Mouse (Mus musculus) forebrain, embryonic 16.5 days (tissue): Measurements from ENCODE around the gene Izumo1. TPM values are rescaled to one million over a fixed set of nuclear protein-coding genes. Genes with fewer than 3 reads are reported as not detected.

ENCODE experiments used
- ATAC-seq: fragments of 200-750 bp; cut with Nextera tagmentation; 2 replicates; pipeline ENCODE4 v1.8.0; 2017; ENCODE audit warnings: mild to moderate bottlenecking, moderate library complexity
- H3K27ac ChIP-seq: fragments of 300-500 bp; sonication (generic); 2 replicates; pipeline ENCODE4 v1.5.1; 2014; ENCODE audit warnings: low read length, control low read depth
- H3K27me3 ChIP-seq: fragments of 300-500 bp; sonication (generic); replicated peaks from 2 replicates; pipeline ENCODE4 v1.6.1; 2014; ENCODE audit warnings: low read length; ENCODE audit not compliant: control insufficient read depth, insufficient read depth
- H3K36me3 ChIP-seq: fragments of 300-500 bp; sonication (generic); 2 replicates; pipeline ENCODE4 v1.6.1; 2014; ENCODE audit not compliant: control insufficient read depth, insufficient read depth
- H3K4me1 ChIP-seq: fragments of 300-500 bp; sonication (generic); replicated peaks from 2 replicates; pipeline ENCODE4 v1.6.1; 2014; ENCODE audit warnings: low read length; ENCODE audit not compliant: control insufficient read depth, insufficient read depth
- H3K4me2 ChIP-seq: fragments of 300-500 bp; sonication (generic); 2 replicates; pipeline ENCODE4 v1.6.1; 2014; ENCODE audit warnings: mild to moderate bottlenecking, low read length, control low read depth
- H3K4me3 ChIP-seq: fragments of 300-500 bp; sonication (generic); replicated peaks from 2 replicates; pipeline ENCODE4 v1.5.1; 2014; ENCODE audit warnings: mild to moderate bottlenecking, low read length, control low read depth
- H3K9ac ChIP-seq: fragments of 300-500 bp; sonication (generic); replicated peaks from 2 replicates; pipeline ENCODE4 v1.6.1; 2014; ENCODE audit warnings: low read depth, low read length, control low read depth
- H3K9me3 ChIP-seq: fragments of 300-500 bp; sonication (generic); 2 replicates; pipeline ENCODE4 v1.6.1; 2016; ENCODE audit warnings: low read length; ENCODE audit not compliant: control insufficient read depth
- WGBS: fragments of 180-500 bp; shearing (Covaris S2); extraction: QIAGEN DNeasy Blood & Tissue Kit; methylation state at CpG from one replicate; pipeline ENCODE4 v1.1.7; 2014; 5-methylcytosine and 5-hydroxymethylcytosine counted together
- polyA plus RNA-seq: library from polyadenylated mRNA; unstranded; fragments of >200 nt; fragmentation: Nextera tagmentation; extraction: Ambion mirVana; gene quantifications from 2 replicates; pipeline ENCODE4 v1.2.1, GENCODE M21; 2015

The Izumo1 gene
- polyA plus RNA-seq, 1 experiment from 2014 or later = not detected

- Histone ChIP-seq H3K27ac (no peak overlapping the region), H3K4me2 (no peak overlapping the region), H3K36me3 (no peaks in the 10 kb centered on the region), H3K27me3 (peaks cover 20% of the 10 kb centered on the region), H3K4me3 (no peak overlapping the region), H3K4me1 (peaks cover 3% of the 10 kb centered on the region; the same call in 1 of the 2 replicates), H3K9ac (no peak overlapping the region), H3K9me3 (no peaks in the 10 kb centered on the region)
- 17% methylated on average over 6 of the region's 6 CpGs for WGBS
- ATAC-seq = no peak
Observed at GRCm38 (mm10) chr7:45616277-45616676, 5.3 kb upstream of the Izumo1 start.

GRCm38 (mm10) chr7:45617042-45617695 lies 4.4 kb upstream of the Izumo1 start, which contains the start of gene Fut1:
Fut1 (plus strand) TSS chr7:45617289.
- 7% methylated on average over 28 of the region's 31 CpGs for WGBS
- H3K4me3 ChIP-seq = 0 out of 2 replicates have a peak within 1 kb of the TSS, but pooled peaks have one; percentile 3
- ATAC-seq = no peak
- 0 out of 2 replicates have a peak within 1 kb of the TSS, but pooled peaks have one; percentile 1 for H3K9ac ChIP-seq
- peak within 1 kb of the TSS; percentile 26 for H3K4me2 ChIP-seq
- peaks cover 3% of the 10 kb centered on the region; the same call in 1 of the 2 replicates for H3K4me1 ChIP-seq
- H3K27ac ChIP-seq = no peak within 1 kb of the TSS
- H3K27me3 ChIP-seq = peaks cover 20% of the 10 kb centered on the region
- no peaks in the 10 kb centered on the region for H3K36me3 ChIP-seq
- no peaks in the 10 kb centered on the region for H3K9me3 ChIP-seq

DNA sequence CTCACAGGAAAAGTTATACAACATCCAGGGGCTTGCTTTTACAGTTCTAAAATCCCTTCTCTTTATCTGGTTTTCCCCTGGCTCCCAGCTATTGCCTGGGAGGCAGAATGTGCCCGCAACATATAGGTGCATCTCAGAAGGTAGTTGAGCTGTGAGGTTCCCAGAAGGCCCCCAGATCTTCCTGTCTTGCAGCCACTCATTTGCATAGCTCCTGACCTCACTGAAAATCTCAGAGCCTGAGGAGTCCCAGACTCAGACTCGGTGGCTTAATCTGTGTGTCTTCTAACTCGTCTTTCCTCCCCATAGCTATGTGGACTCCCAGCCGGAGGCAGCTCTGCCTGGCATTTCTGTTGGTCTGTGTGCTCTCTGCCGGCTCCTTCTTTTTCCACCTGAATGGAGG lies 3.3 kb upstream of the Izumo1 start:
- H3K9me3 ChIP-seq = no peaks in the 10 kb centered on the region
- ATAC-seq = no peak
- H3K9ac ChIP-seq = no peak overlapping the region
- H3K4me2 ChIP-seq = no peak overlapping the region
- WGBS = 80% methylated on average over 5 of the region's 5 CpGs
- H3K27me3 ChIP-seq = peaks cover 20% of the 10 kb centered on the region
- H3K27ac ChIP-seq = no peak overlapping the region
- H3K4me3 ChIP-seq = no peak overlapping the region
- H3K36me3 ChIP-seq = no peaks in the 10 kb centered on the region
- peaks cover 3% of the 10 kb centered on the region; the same call in 1 of the 2 replicates for H3K4me1 ChIP-seq

- H3K4me2 ChIP-seq = no peak overlapping the region
- no peak overlapping the region for H3K9ac ChIP-seq
- no peaks in the 10 kb centered on the region for H3K9me3 ChIP-seq
- H3K27me3 ChIP-seq = peaks cover 20% of the 10 kb centered on the region
- H3K4me1 ChIP-seq = peaks cover 3% of the 10 kb centered on the region; the same call in 1 of the 2 replicates
- no peak overlapping the region for H3K27ac ChIP-seq
- ATAC-seq = no peak
- no peak overlapping the region for H3K4me3 ChIP-seq
- H3K36me3 ChIP-seq = no peaks in the 10 kb centered on the region
- 91% methylated on average over 5 of the region's 5 CpGs for WGBS
Observed at GRCm38 (mm10) chr7:45619592-45619991, 2.0 kb upstream of the Izumo1 start.

GRCm38 (mm10) chr7:45623507-45623906 lies 1.9 kb downstream of the Izumo1 start:
- H3K9me3 ChIP-seq = no peaks in the 10 kb centered on the region
- H3K4me1 ChIP-seq = peaks cover 8% of the 10 kb centered on the region; the same call in 1 of the 2 replicates
- ATAC-seq = no peak
- no peak overlapping the region for H3K4me3 ChIP-seq
- H3K4me2 ChIP-seq = no peak overlapping the region
- no peak overlapping the region for H3K9ac ChIP-seq
- WGBS = 92% methylated on average over 11 of the region's 11 CpGs
- H3K27ac ChIP-seq = no peak overlapping the region
- H3K27me3 ChIP-seq = peaks cover 5% of the 10 kb centered on the region; the same call in 1 of the 2 replicates
- no peaks in the 10 kb centered on the region for H3K36me3 ChIP-seq

DNA sequence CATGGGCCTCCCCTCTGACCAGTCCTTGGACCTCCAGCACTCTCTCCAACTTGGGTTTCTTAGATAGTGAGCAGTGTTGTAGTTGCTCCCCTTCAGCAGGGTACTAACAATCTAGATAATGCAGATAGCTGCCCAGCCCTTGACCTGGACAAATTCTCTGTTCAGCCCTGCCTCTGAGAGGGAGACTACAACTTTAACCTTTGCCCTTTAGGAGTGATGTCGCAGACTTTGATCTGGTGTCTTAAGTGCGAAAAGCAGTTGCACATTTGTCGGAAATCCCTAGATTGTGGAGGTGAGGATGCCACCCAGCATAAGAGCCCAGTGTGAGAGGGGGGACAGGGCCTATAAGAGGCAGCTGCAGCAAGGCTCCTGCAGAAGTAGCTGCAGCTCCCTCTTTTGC lies 3.1 kb downstream of the Izumo1 start:
- Histone ChIP-seq H3K9ac (no peak overlapping the region), H3K4me2 (no peak overlapping the region), H3K27me3 (no peaks in the 10 kb centered on the region), H3K36me3 (no peaks in the 10 kb centered on the region), H3K9me3 (no peaks in the 10 kb centered on the region), H3K4me3 (no peak overlapping the region), H3K27ac (no peak overlapping the region), H3K4me1 (peaks cover 8% of the 10 kb centered on the region; the same call in 1 of the 2 replicates)
- WGBS = 85% methylated on average over 3 of the region's 3 CpGs
- ATAC-seq = no peak

GRCm38 (mm10) chr7:45625481-45625880 lies 3.9 kb downstream of the Izumo1 start:
- WGBS = 91% methylated on average over 8 of the region's 8 CpGs
- peaks cover 8% of the 10 kb centered on the region; the same call in 1 of the 2 replicates for H3K4me1 ChIP-seq
- H3K36me3 ChIP-seq = no peaks in the 10 kb centered on the region
- H3K9me3 ChIP-seq = no peaks in the 10 kb centered on the region
- ATAC-seq = no peak
- no peak overlapping the region for H3K27ac ChIP-seq
- H3K4me3 ChIP-seq = no peak overlapping the region
- no peak overlapping the region for H3K4me2 ChIP-seq
- no peak overlapping the region for H3K9ac ChIP-seq
- H3K27me3 ChIP-seq = no peaks in the 10 kb centered on the region

DNA sequence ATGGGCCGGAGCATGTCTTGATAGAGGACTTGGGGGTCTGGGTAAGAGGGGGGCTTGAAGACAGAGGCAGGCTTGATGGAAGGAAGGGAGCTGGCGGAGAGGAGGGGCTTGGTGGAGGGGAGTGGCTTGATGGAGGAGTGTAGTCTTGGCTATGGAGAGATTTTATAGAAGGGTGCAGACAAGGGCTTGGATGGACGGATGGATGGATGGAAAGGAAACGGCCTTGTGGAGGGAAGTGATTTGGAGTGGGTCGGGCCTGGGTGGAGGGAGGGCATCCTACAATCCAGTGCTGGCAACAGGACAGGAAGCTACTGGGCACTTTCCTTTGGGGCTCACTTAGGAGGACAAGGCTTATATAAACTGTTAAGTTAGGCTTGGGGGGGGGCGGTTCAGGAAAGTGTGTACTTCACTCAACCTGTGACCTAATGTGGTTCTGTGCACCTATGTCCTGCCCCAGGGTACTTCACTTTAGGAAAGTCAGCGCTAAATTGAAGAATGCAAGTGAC lies 5.0 kb downstream of the Izumo1 start:
- ATAC-seq = no peak
- H3K4me3 ChIP-seq = no peak overlapping the region
- H3K9ac ChIP-seq = no peak overlapping the region
- no peaks in the 10 kb centered on the region for H3K36me3 ChIP-seq
- no peak overlapping the region for H3K4me2 ChIP-seq
- no peak overlapping the region for H3K27ac ChIP-seq
- H3K27me3 ChIP-seq = no peaks in the 10 kb centered on the region
- H3K4me1 ChIP-seq = peaks cover 8% of the 10 kb centered on the region; the same call in 1 of the 2 replicates
- H3K9me3 ChIP-seq = no peaks in the 10 kb centered on the region
- 91% methylated on average over 7 of the region's 7 CpGs for WGBS

DNA sequence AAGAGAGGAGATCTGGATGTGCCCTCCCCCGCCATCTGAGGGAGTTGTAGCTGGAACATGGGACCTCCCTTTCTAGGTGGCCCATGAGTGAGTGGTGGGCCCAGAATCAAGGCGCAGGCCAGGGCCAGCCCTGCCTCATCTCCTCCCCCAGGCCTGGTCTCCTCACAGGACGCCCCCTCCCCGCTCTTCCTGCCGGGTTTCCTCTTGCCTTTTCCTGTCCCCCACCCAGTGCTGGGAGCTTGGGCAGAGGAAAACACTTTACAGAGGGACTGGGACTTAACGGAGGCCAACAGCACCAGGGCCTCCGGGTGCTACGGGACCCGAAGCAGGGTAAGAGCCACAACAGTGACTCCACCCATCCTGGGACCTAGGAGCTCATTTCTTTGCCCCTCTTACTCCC lies 5.7 kb downstream of the Izumo1 start, which contains the start of gene Rasip1:
TSS of gene Rasip1 (plus strand) at position 228 of the 400 bp plus-strand sequence.
- no peaks in the 10 kb centered on the region for H3K36me3 ChIP-seq
- ATAC-seq = no peak
- H3K4me1 ChIP-seq = peaks cover 9% of the 10 kb centered on the region; the same call in 1 of the 2 replicates
- H3K4me2 ChIP-seq = peak within 1 kb of the TSS; percentile 91
- H3K27me3 ChIP-seq = no peaks in the 10 kb centered on the region; the same call in 1 of the 2 replicates
- H3K9me3 ChIP-seq = no peaks in the 10 kb centered on the region
- WGBS = 93% methylated on average over 9 of the region's 9 CpGs
- H3K27ac ChIP-seq = peak within 1 kb of the TSS; percentile 85
- peak within 1 kb of the TSS; percentile 84 for H3K9ac ChIP-seq
- peak within 1 kb of the TSS; percentile 61 for H3K4me3 ChIP-seq
